Mouse (Mus musculus): ENCODE results near the gene Pbx1. TPM values are rescaled to one million over a fixed set of nuclear protein-coding genes. Genes with fewer than 3 reads are reported as not detected.

Pbx1 gene
- polyA plus RNA-seq, 1 experiment from 2014 or later = 82.9 TPM

DNA sequence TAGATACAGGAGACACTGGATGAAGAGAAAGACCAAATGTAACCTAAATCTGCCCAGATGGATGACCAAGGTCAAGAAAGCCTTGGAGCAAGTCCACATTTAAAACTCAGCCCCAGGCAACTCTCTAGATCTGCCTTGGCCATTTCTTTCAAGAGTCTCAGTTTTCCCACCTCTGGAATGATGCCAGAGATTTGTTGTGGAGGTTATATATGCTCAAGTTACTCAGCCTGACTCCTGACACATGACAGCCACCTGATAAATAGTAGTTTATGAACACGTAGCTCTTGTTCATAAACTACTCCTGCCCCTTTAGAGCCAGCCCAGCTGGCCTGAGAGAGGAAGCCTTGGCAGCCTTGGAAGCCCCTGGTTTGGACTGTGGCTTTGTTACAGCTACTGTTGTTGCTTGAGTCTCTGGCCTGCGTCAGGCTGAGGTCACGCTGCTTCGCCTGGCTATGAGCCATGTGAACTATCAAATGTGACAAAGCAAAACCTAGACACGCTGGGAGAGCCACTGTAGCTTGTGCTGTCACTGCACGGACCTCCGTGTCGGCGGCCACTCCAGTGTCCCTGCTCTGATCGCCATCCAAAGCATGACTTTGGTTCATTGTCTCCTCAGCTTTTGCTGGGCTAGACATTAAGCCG is 140.9 kb downstream of the Pbx1 start:
- peak overlapping the region; percentile 37 for H3K27ac ChIP-seq (ENCODE audit: low read length)
- peaks cover 62% of the 10 kb centered on the region for H3K4me1 ChIP-seq (replicated peaks; ENCODE audit: control insufficient read depth, insufficient read depth, low read length)
- H3K4me2 ChIP-seq (ENCODE audit: low read length) = no peak overlapping the region
- H3K27me3 ChIP-seq (replicated peaks; ENCODE audit: control insufficient read depth, insufficient read depth, low read length) = no peaks in the 10 kb centered on the region
- H3K9ac ChIP-seq (replicated peaks; ENCODE audit: low read depth, low read length) = no peak overlapping the region; the same call in 1 of the 2 replicates
- no peaks in the 10 kb centered on the region for H3K9me3 ChIP-seq (ENCODE audit: control insufficient read depth, low read length)
- 32% methylated on average over 11 of the region's 11 CpGs for WGBS
- no peak; the same call in 1 of the 2 replicates for ATAC-seq
- H3K36me3 ChIP-seq (ENCODE audit: control insufficient read depth, insufficient read depth) = no peaks in the 10 kb centered on the region
- no peak overlapping the region for H3K4me3 ChIP-seq (replicated peaks; ENCODE audit: low read length)

DNA sequence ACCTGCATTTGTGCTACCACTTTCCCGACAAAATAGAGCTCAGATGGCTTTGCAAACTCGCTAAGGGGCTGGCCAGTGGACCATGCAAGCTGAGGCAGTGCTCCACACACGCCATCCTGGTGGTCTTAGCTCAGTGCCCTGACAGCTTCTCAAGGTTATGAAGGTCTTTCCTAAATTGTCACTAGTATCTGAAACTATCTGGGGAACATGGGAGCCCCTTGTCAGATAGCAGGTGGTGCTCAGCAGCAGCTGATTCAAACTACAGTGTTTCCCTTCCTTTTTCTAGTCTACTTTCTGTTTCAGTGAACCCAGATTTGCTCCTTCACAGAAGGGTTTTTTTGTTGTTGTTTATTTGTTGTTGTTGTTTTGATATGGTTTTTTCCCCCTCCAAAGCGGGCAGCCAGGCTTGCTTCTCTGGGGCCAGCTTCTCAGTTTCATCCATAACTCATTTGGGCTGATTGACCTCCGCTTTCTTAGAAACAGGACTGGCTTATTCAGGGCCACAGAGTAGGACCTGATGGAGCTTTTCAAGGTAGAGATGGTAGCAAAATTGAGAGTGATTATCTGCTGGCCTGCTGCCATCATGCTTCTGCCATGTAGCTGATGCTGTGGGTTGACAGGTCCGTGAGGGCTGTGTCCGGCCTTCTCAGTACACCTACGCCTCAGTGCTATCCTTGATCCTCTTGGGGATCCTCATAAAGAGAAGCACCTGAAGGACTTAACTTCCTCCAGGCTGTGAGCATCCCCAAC is 141.7 kb downstream of the Pbx1 start:
- 77% methylated on average over 8 of the region's 8 CpGs for WGBS
- Histone ChIP-seq H3K4me3 (replicated peaks; ENCODE audit: low read length) (no peak overlapping the region), H3K36me3 (ENCODE audit: control insufficient read depth, insufficient read depth) (no peaks in the 10 kb centered on the region), H3K27ac (ENCODE audit: low read length) (no peak overlapping the region), H3K9me3 (ENCODE audit: control insufficient read depth, low read length) (no peaks in the 10 kb centered on the region), H3K27me3 (replicated peaks; ENCODE audit: control insufficient read depth, insufficient read depth, low read length) (no peaks in the 10 kb centered on the region), H3K4me2 (ENCODE audit: low read length) (no peak overlapping the region), H3K9ac (replicated peaks; ENCODE audit: low read depth, low read length) (no peak overlapping the region), H3K4me1 (replicated peaks; ENCODE audit: control insufficient read depth, insufficient read depth, low read length) (peaks cover 63% of the 10 kb centered on the region)
- ATAC-seq = no peak

GRCm38 (mm10) chr1:168288891-168289545 is 143.1 kb downstream of the Pbx1 start:
- H3K4me1 ChIP-seq (replicated peaks; ENCODE audit: control insufficient read depth, insufficient read depth, low read length) = peaks cover 77% of the 10 kb centered on the region
- H3K9ac ChIP-seq (replicated peaks; ENCODE audit: low read depth, low read length) = peak overlapping the region; percentile 57
- no peak for ATAC-seq
- no peaks in the 10 kb centered on the region for H3K9me3 ChIP-seq (ENCODE audit: control insufficient read depth, low read length)
- H3K4me2 ChIP-seq (ENCODE audit: low read length) = no peak overlapping the region
- no peaks in the 10 kb centered on the region for H3K27me3 ChIP-seq (replicated peaks; ENCODE audit: control insufficient read depth, insufficient read depth, low read length)
- H3K4me3 ChIP-seq (replicated peaks; ENCODE audit: low read length) = no peak overlapping the region
- 56% methylated on average over 10 of the region's 10 CpGs for WGBS
- H3K27ac ChIP-seq (ENCODE audit: low read length) = peak overlapping the region; percentile 90
- no peaks in the 10 kb centered on the region for H3K36me3 ChIP-seq (ENCODE audit: control insufficient read depth, insufficient read depth)

DNA sequence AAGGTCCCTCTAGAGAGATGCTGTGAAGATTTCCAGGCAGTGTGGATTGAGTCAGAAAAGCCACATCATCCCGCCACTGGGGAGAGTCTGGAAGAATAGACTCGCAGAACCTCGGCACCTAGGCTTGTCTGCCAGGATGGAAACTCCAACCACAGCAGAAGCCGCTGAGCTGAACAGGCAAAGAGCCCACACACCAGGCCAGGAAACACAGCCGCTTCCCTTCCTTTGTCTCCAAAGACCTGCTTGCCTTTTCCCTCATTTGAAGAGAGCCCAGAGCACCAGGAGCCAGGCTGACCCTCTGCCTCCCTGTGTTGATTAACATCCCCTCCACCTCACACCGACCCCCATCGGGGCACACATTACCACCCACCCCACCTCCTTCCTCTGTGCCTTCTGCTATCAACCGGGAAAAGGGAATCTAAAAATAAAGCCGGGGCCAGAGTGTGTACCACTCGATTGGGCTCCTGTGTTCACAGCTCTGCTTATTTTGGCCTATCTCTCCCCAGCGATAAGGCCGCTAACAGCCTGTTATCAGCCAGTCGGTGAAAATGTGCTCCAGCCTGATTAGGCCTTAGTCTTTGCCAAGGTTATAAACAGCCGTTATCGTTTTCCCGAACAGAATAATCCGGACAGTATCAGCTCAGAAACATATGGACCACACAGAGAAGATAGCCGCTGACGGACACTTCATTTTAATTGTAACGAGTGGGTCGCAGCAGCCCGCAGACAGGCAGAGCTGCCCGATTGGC is 144.1 kb downstream of the Pbx1 start:
- Histone ChIP-seq H3K27me3 (replicated peaks; ENCODE audit: control insufficient read depth, insufficient read depth, low read length) (no peaks in the 10 kb centered on the region), H3K4me1 (replicated peaks; ENCODE audit: control insufficient read depth, insufficient read depth, low read length) (peaks cover 85% of the 10 kb centered on the region), H3K27ac (ENCODE audit: low read length) (peak overlapping the region; percentile 90), H3K9me3 (ENCODE audit: control insufficient read depth, low read length) (no peaks in the 10 kb centered on the region), H3K4me2 (ENCODE audit: low read length) (peak overlapping the region; percentile 42), H3K9ac (replicated peaks; ENCODE audit: low read depth, low read length) (peak overlapping the region; percentile 57), H3K36me3 (ENCODE audit: control insufficient read depth, insufficient read depth) (no peaks in the 10 kb centered on the region), H3K4me3 (replicated peaks; ENCODE audit: low read length) (no peak overlapping the region; the same call in 1 of the 2 replicates)
- 4% methylated on average over 23 of the region's 23 CpGs for WGBS
- ATAC-seq = peak; percentile 37

DNA sequence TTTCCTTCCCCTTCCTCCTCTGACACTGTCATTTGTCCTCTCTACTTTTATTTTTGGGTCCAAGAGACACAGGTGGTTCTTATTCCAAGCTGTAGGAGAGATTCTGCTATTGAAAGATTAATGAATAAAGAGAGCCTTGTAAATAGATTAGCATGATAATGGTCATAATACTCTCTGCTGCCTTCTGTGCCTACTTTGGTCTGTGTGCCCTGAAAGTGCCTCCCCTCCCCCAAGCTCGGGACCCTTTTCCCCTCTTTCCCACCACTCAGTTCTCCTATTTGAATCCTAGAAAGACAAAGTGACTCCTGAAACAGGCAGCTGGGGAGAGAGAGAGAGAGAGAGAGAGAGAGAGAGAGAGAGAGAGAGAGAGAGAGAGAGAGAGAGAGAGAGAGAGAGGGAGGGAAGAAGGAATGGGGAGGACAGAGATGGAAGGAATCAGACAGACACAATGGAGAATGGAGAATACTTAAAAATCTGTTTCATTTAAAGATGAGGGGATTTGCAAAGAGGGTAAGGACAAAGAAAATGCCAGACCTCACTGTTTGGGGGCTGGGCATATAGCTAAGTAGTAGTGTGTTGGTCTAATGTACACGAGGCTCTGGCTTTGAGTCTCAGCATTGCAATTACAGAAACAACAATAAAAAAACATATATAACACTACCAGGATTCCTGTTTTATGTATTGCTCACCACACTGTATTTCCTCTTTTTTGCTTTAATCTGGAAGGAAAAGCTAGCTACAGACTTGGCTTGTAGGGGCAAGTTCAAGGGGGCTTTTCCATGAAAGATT is 145.0 kb downstream of the Pbx1 start:
- H3K4me2 ChIP-seq (ENCODE audit: low read length) = peak overlapping the region; percentile 42
- no peaks in the 10 kb centered on the region for H3K9me3 ChIP-seq (ENCODE audit: control insufficient read depth, low read length)
- H3K9ac ChIP-seq (replicated peaks; ENCODE audit: low read depth, low read length) = peak overlapping the region; percentile 57
- no peak overlapping the region for H3K4me3 ChIP-seq (replicated peaks; ENCODE audit: low read length)
- H3K36me3 ChIP-seq (ENCODE audit: control insufficient read depth, insufficient read depth) = no peaks in the 10 kb centered on the region
- WGBS = 2% methylated on average over 2 of the region's 2 CpGs
- H3K27me3 ChIP-seq (replicated peaks; ENCODE audit: control insufficient read depth, insufficient read depth, low read length) = no peaks in the 10 kb centered on the region
- H3K4me1 ChIP-seq (replicated peaks; ENCODE audit: control insufficient read depth, insufficient read depth, low read length) = peaks cover 82% of the 10 kb centered on the region
- ATAC-seq = no peak; the same call in 1 of the 2 replicates
- peak overlapping the region; percentile 90 for H3K27ac ChIP-seq (ENCODE audit: low read length)

DNA sequence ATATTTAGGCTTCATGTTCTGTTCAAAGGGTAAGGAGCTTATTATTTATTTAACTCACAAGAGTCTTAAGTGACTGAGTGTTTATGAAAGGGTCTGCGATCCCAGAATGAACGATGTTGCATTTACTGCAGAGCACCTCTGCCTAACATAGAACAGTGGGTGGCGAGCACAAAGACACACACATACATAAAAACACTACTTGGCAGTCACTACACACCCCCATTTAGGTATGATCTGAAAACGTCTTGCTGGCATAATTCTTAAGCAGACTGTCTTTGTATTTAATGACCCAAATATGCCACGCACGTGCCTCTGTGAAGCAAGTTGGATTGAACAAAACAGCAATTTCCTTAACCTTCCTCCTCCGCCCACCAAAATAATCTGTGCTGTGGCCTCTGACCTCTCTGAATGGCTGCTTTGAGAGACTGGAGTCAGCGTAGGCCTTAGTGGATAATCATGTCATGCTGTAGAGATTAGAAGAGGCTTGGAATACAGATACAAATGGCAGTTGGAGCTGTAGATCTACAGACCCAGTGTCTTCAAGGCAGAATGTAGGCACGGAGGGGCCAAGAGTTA is 147.4 kb downstream of the Pbx1 start:
- Histone ChIP-seq H3K4me2 (ENCODE audit: low read length) (0 out of 2 replicates have a peak overlapping the region, but pooled peaks have one; percentile 6), H3K4me3 (replicated peaks; ENCODE audit: low read length) (no peak overlapping the region), H3K4me1 (replicated peaks; ENCODE audit: control insufficient read depth, insufficient read depth, low read length) (peaks cover 58% of the 10 kb centered on the region), H3K9me3 (ENCODE audit: control insufficient read depth, low read length) (no peaks in the 10 kb centered on the region), H3K27me3 (replicated peaks; ENCODE audit: control insufficient read depth, insufficient read depth, low read length) (no peaks in the 10 kb centered on the region), H3K36me3 (ENCODE audit: control insufficient read depth, insufficient read depth) (no peaks in the 10 kb centered on the region), H3K27ac (ENCODE audit: low read length) (peak overlapping the region; percentile 20), H3K9ac (replicated peaks; ENCODE audit: low read depth, low read length) (0 out of 2 replicates have a peak overlapping the region, but pooled peaks have one; percentile 5)
- ATAC-seq = peak; percentile 32
- WGBS = 9% methylated on average over 9 of the region's 9 CpGs

- Histone ChIP-seq H3K4me2 (ENCODE audit: low read length) (peak overlapping the region; percentile 6; the same call in 1 of the 2 replicates), H3K9me3 (ENCODE audit: control insufficient read depth, low read length) (no peaks in the 10 kb centered on the region), H3K36me3 (ENCODE audit: control insufficient read depth, insufficient read depth) (no peaks in the 10 kb centered on the region), H3K4me1 (replicated peaks; ENCODE audit: control insufficient read depth, insufficient read depth, low read length) (peaks cover 52% of the 10 kb centered on the region), H3K9ac (replicated peaks; ENCODE audit: low read depth, low read length) (0 out of 2 replicates have a peak overlapping the region, but pooled peaks have one; percentile 5), H3K4me3 (replicated peaks; ENCODE audit: low read length) (no peak overlapping the region), H3K27me3 (replicated peaks; ENCODE audit: control insufficient read depth, insufficient read depth, low read length) (no peaks in the 10 kb centered on the region), H3K27ac (ENCODE audit: low read length) (peak overlapping the region; percentile 20)
- WGBS = 20% methylated on average over 15 of the region's 15 CpGs
- peak; percentile 21 for ATAC-seq
Observed at GRCm38 (mm10) chr1:168283841-168284565, 148.1 kb downstream of the Pbx1 start.

GRCm38 (mm10) chr1:168283421-168283820 is 148.6 kb downstream of the Pbx1 start:
- WGBS = 83% methylated on average over 2 of the region's 2 CpGs
- Histone ChIP-seq H3K4me2 (ENCODE audit: low read length) (no peak overlapping the region), H3K9me3 (ENCODE audit: control insufficient read depth, low read length) (no peaks in the 10 kb centered on the region), H3K27me3 (replicated peaks; ENCODE audit: control insufficient read depth, insufficient read depth, low read length) (no peaks in the 10 kb centered on the region), H3K4me3 (replicated peaks; ENCODE audit: low read length) (no peak overlapping the region), H3K36me3 (ENCODE audit: control insufficient read depth, insufficient read depth) (no peaks in the 10 kb centered on the region), H3K27ac (ENCODE audit: low read length) (no peak overlapping the region), H3K4me1 (replicated peaks; ENCODE audit: control insufficient read depth, insufficient read depth, low read length) (peaks cover 46% of the 10 kb centered on the region), H3K9ac (replicated peaks; ENCODE audit: low read depth, low read length) (no peak overlapping the region)
- no peak for ATAC-seq

All from forebrain, embryonic 16.5 days (tissue).